Mouse (Mus musculus): ENCODE results near the gene Edrf1. TPM values are rescaled to one million over a fixed set of nuclear protein-coding genes. Genes with fewer than 3 reads are reported as not detected.
"Not testable (repeated sequence)": the region's sequence is repeated elsewhere in the genome, so short reads cannot be mapped to it uniquely, and the experiment has no call there.

The Edrf1 gene
- total RNA-seq, 2 experiments from 2014 or later = 12.1 to 12.9 TPM

DNA sequence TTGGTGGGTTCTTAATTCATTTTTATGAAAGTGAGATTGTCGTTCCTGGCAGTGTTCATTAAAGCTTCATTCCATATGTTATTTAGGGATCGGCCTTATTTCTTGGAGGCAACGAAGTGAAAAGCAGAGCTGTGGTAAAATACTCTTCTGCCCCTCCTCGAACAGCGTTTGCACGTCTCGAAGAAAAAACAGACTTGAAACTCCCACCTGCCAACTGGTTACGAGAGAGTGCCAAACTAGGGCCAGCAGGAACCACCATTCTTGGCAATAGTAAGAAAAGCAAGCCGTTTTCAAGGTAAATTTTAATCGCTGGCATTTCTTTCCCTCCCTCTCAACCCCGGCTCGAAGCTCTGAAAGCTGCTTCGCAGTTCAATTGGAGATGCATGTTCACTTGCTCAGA lies 1.5 kb downstream of the Edrf1 start:
- no peak for DNase-seq

DNA sequence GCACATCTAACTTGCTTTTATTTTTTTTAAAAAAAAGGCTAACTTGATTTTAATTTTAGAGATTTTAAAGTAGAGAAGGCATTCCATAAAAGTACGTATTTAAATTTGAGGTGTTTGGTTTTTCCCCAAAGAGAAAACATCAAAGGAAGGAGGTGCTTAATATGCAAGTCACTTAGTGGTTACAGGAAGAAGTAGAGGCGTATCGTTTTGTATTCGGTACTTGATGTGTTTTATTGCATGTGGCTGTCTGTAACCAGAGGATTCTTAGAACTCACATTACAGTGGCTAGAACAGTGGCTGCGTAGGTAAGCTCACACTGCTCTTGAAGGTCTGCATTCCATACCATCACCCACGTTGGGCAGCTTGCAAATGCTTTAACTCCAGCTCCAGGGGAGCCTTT lies 8.4 kb downstream of the Edrf1 start:
- DNase-seq = no peak

DNA sequence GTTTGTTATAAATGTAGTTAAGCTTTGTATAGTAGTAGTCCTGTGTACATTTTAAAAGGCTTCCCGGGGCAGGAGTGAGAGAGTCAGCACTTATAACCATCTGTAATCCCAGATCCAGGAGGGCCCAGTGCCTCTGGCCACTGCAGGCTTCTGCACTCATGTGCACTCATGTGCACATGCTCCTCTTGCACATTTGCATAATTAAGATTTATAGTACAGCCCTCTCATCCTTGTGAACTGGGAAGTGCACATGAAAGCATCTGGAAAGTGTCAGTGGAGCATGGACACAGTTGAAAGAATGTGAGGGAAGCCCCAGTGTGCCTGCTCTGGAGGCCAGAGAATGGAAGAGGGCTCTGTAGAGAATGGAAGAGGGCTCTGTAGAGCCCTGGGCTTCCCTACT lies 25.1 kb downstream of the Edrf1 start:
- no peak for DNase-seq

DNA sequence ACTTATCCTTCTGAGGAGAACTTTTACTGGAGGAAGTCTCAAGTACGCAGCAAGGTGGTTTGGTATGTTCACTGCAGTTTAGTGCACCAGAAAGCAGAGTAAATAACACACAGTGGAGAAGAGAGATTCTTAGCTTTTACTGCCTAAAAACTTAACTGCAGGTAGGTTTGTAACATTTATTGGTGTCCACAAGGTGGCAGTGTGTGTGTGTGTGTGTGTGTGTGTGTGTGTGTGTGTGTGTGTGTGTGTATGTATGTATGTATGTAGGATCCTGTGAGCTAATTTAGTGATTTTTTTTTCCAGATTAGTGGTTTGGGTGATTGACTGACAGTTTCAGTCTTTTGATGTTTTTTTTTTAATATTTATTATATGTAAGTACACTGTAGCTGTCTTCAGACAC lies 31.7 kb downstream of the Edrf1 start:
- DNase-seq = no peak

DNA sequence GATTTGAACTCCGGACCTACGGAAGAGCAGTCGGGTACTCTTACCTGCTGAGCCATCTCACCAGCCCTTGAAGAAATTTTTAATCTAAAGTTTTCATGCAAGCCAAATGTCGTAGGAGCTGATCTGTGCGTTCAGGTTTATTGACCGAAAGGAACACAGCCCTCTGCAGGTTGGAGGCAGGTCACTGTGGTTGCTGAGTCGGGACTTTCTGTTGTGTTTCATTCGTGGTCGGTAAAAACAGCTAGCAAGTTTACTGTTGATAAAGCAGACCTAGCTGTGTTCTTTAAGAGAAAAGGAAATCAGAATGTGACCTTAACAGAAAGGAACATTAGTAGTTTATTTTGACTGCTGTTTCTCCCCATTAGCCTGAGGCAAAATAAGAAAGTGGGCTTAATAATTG lies 32.6 kb downstream of the Edrf1 start:
- no peak for DNase-seq

DNA sequence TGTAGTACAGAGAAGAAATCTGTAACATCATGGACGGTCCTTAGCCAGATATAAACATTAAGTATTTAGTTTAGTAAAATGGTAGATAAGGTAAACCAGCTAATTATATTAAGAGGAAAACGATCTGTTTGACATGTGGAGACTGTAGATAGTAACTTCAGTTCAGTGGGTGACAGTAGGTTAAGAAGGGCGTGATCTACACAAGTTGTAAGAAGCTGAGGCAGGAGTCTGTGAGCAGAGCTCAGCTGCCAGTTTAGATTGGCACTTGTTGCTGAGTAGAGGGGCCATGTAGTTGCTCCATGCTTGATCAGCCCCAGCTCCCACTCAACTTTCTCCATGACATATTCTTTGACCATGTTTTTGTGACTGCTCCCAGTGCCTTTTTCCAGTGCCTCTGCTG lies 33.5 kb downstream of the Edrf1 start:
- DNase-seq = no peak

DNA sequence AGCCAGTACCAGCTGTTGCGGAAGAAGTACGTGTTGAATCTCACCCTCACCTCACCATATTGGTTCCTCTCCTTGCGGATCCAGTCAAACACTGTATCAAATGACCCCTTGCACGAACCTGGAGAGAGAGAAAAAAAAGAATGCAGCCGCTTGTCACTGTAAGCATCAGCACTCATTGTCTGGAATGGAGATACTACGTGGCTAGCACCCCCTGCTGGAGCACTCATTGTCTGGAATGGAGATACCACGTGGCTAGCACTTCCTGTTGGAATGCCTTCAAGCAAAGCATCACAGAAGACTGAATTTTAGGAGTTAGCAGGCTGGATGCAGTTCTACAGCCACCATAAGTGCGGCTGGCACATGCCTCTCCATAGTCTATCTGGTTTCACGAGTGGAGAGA lies 38.7 kb downstream of the Edrf1 start:
- DNase-seq = no peak

DNA sequence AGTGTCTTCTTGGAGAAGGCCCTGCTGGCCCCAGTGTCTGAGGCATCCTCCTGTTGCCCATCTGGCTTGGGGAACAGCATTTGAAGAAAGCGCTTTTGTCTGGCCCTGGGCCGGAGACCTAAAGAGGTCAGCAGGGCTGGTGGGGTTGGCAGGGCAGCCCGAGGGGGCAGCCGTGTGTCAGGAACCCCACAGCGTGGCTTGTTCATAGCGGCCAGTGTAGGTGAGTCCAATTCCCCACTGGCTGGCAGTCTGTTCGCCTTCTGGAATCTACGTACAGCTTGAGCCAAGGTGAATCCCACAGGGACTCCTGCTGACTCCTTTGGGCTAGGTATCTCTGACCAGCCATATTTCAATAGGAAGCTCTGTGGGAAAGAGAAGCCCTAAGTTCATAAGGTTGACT lies 41.4 kb downstream of the Edrf1 start:
- DNase-seq = no peak

DNA sequence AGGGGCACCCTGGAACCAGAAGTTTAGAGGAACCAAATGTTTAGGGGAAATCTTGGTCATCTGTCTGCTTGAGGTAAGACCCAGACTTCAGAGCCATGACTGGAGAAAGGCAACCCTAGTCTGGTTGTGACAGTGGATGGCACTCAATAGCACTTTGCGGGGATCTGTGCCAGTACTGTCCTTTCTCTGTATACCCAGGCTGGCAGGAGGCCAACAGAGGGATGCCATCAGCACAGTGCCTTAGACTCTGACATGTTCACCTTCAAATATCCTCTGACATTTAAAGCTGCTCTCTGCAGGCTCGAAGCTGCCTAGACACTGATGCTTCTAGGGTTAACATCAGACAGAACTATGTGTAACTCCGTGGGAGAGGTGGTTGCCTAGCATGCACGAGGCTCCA lies 42.1 kb downstream of the Edrf1 start:
- no peak for DNase-seq

DNA sequence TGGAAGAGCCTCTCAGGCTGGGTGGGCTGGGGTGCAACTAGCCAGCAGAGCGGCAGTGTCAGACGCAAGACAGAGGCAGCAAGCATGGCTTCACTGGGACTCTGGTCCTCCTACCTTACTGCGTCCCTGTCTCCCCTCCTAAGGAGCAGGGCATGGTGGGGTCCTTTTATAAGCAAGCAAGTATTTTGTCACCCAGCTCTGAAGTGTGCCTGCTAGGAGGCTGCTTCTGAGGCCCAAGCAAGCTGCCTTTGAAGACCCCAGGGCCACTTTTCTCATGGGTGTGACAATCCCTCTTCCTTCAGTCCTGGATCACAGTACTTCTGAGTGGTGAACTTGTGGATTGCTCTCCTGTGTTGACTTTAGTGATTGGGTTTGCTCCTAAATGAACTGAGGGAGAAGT lies 42.6 kb downstream of the Edrf1 start, which contains the start of gene Mmp21:
Gene Mmp21 (minus strand): TSS at position 101 of the 400 bp plus-strand sequence.
- DNase-seq = no peak

DNA sequence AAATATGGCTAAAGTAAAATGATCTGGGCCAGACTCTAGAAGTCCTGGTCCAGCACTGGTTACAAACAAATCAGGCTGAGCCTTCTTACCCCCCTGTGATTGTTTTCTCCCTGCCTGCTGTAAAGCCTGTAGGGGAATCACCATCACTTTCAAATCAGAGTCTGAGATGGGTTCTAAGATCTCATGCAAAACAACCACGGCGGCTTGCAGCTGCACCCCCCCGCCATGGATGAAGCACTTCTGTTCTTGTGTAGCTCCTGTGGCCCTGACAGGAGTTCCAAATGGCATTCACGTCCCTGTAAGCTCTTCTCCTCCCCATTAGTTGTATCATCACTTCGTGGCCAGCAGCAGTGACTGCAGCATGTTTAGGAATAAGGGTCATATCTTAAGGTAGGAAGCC lies 46.3 kb downstream of the Edrf1 start:
- no peak for DNase-seq

DNA sequence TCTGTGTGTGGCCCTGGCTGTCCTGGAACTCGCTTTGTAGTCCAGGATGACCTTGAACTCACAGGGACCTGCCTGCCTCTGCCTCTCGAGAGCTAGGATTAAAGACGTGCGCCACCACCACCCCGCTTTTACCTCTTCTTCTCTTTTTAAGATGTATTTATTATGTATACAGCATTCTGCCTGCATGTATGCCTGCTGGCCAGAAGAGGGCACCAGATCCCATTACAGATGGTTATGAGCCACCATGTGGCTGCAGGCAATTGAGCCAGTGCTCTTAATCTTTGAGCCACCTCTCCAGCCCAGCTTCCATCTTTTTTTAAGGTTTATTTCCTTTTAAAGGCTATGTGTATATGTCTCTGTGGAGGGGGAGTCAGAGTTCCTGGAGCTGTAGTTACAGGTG lies 46.8 kb downstream of the Edrf1 start:
- DNase-seq = no peak

DNA sequence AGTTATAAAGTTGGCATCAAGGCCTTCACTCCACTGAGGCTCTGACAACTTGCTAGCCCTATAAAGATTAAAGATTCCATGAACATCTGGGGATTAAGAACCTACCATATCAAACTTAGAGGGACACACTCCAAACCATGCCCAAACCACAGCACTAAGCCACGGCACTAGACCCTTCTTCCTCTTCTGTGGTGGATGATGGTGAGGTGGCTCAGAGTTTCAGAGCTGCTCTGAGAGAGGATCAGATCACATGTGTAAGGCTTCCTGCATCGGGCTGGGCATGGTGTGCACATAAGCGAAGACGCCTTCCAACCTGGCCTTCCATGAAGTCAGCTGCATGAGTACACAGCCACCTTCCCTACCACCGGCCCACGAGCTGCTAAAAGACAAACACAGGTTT lies 47.4 kb downstream of the Edrf1 start:
- DNase-seq = no peak

DNA sequence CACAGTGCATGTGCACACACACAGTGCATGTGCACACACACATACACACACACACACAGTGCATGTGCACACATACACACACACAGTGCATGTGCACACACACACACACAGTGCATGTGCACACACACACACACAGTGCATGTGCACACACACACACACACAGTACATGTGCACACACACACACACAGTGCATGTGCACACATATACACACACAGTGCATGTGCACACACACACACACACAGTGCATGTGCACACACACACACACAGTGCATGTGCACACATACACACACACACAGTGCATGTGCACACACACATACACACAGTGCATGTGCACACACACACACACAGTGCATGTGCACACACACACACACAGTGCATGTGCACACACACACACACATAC lies 48.3 kb downstream of the Edrf1 start:
- not testable (repeated sequence) for DNase-seq

DNA sequence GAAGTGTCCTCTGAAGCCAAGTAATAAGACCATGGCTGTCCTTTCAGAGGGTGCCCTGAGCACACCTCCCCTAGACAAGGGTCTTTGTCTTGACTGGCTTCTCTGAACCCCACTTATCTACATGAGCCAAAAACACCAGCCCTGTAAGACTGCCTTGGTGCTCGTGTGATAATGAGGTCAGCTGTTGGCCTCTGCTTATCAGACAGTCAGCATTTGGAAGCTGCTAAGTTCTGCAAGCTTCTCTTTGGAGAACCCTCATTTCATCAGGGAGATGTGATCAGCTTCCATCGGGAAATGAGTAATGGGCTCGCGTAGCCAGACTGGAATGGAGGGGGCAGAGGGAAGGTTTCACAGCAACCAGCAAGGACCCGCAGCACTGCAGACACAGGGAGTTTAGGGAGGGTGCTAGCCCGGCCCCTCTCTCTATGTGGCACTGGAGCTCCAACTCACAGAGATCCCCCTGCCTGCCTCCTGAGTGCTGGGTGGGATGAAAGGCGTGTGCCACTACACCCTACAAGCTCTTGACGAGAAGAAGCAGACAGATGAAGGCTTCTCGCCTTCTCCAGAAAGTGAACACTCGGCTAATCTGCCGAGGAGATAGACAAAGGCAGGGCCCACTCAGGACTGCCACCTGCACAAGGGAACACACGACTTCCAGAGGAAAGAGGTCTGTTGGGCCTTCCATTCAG lies 60.8 kb downstream of the Edrf1 start:
- no peak for DNase-seq

DNA sequence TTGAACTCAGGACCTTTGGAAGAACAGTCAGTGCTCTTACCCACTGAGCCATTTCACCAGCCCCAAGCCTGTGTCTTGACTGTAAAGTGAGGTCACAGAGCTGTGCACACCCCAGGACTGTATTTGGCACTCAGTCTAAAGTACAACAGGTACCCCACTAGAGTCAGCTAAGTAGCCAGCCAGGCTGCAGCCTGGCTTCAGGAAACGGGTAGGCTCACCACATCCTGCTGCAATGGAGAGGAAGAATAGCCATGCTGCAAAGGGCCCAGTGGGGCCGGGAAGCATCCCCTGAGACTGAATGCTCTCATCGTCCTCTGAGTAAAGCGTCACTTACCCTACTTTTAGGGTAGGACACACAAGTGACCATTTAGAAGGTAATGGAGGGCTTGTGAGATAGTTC lies 62.5 kb downstream of the Edrf1 start:
- no peak for DNase-seq

DNA sequence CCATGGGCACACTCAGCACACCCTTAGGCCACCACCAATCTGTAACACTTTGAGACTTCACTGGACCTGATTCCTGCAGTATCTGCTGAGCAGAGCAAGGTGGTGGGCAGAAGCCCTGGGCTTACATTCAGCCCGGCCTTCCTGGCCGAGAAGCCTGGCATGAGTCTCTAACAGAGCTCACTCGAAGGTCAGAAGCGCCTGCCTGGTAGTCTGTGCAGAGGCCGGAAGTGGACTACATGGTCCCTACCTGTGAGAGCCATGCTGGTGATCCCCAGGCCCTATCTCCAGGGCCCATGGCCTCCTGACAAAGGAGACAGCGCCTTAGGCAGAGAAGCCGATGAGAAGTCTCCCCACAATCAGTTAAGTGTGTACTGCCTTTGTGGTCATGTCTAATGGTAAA lies 64.0 kb downstream of the Edrf1 start:
- DNase-seq = no peak

DNA sequence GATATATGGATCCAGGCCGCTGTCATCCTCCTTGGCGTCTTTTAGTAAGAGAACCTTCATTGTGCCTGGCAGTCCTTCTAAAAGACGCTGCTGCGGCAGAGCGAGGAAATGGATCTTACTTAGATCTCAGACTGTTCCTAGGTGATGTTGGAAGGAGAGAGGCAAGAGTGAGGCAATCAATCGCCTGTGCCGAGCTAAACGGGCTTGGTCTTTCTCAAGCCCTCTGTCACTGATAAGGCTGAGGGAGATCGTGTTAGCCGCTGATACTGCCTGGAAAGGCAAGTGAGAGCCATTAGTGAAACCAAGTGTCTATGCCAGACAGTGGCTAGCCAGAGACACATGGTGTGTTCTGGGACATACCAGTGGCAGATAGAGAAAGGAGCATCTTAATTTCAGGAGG lies 65.0 kb downstream of the Edrf1 start:
- DNase-seq = no peak

DNA sequence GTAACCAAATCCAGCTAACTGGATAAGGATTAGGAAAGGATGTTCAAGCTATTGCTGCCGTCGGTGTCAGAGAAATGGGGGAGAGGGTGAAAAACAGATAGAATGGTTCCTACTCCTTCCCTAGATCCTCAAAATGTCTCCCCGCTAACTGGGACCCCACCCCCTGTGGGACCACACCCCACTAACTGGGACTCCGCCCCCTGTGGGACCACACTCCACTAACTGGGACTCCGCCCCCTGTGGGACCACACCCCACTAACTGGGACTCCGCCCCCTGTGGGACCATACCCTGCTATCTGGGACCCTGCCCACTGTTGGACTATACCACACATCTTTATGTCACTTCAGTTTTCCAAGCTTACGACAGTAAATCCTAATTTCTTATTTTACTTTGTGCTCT lies 66.6 kb downstream of the Edrf1 start:
- DNase-seq = no peak

DNA sequence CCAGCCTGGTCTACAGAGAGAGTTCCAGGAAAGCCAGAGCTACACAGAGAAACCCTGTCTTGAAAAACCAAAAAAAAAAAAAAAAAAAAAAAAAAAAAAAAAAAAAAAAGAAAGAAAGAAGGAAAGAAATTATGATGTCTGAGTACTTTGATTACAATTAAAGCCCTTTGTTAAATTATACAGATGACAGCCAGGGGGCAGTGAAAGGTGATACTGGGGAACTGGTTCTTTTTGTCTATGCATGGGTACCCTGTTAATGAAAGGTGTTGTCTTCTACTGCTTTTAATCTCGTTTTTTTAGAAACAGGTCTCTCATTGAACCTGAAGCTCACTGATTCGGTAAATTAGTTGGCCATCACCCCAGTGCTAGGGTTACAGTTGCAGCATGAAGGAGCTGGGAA lies 70.0 kb downstream of the Edrf1 start:
- no peak for DNase-seq

DNA sequence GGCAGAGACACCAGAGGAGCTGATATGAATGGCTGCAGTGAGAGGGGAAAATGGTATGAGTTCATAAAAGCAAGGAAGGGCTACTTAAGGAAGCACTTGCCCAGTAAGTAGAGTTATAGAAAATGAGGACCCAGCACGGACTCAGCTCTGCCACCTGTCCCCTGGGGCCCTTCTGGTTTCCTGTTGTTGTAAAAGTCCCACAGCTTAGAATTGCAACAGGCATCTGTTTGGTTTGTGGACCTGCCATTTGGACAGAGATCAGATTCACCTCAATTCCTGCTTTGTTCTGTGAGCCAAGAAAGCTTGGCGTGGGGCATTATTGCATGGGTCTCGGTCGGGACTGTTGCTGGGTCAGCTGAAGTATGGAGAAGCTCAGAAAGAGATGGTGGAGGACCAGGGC lies 78.0 kb downstream of the Edrf1 start:
- no peak for DNase-seq

DNA sequence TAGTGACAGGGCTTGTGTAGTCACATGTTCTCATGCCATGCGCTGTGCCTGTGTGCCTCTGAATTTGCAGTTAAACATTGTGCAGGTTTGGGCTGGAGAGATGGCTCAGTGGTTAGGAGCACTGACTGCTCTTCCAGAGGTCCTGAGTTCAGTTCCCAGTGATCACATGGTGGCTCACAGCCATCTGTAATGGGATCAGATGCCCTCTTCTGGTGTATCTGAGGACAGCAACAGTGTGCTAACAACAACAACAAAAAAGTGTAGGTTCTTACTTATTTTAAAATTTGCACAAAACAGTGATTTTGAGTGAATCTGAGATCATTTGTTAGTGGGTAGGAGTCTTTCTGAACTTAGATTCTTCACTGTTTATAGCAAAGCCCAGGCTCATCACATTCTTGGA lies 81.2 kb downstream of the Edrf1 start:
- DNase-seq = no peak

DNA sequence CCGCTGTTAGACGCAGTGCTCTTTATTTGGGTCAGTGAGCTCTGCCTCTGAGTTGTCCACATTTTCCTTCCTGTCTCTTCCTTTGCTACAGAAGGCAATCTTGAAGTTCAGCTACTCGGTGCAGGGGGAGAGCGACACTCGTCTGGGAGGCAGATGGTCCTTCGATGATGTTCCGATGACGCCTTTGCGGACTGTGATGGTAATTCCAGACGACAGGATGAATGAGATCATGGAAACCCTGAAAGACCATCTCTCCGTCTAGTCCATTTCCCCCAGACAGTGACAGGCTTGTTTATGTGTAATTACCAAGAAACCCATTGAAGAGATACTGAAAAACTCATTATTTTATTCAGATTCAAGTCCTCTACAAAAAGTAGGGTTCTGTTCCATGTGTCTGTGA lies 83.3 kb downstream of the Edrf1 start:
- no peak for DNase-seq

All from gastrocnemius, postnatal 10 days (tissue).